Mouse (Mus musculus): ENCODE results near the gene Tbc1d16. TPM values are rescaled to one million over a fixed set of nuclear protein-coding genes. Genes with fewer than 3 reads are reported as not detected.

Gene Tbc1d16
- polyA plus RNA-seq, 1 experiment, result 1.2 TPM

- Histone ChIP-seq H3K4me3 (replicated peaks; ENCODE audit: control insufficient read depth, low read depth, low read length) (no peak overlapping the region), H3K27ac (ENCODE audit: control insufficient read depth, insufficient read depth, low read depth, low read length, poor library complexity) (no peak overlapping the region), H3K4me1 (ENCODE audit: control insufficient read depth, insufficient read depth, low read length) (peaks cover 8% of the 10 kb centered on the region)
- 81% methylated on average over 7 of the region's 7 CpGs for WGBS
- TF ChIP-seq POLR2A (IDR thresholded peaks at IDR 0.05; ENCODE audit: borderline replicate concordance, control insufficient read depth, low read depth, low read length), result no peak
- no peak for TF ChIP-seq CTCF (IDR thresholded peaks at IDR 0.05; ENCODE audit: control insufficient read depth, insufficient read depth, low read length)
Measured at GRCm38 (mm10) chr11:119163734-119163992, 64.6 kb downstream of the Tbc1d16 start.

GRCm38 (mm10) chr11:119162959-119163733 is 65.2 kb downstream of the Tbc1d16 start:
- H3K4me3 ChIP-seq (replicated peaks; ENCODE audit: control insufficient read depth, low read depth, low read length), result no peak overlapping the region
- no peak for TF ChIP-seq POLR2A (IDR thresholded peaks at IDR 0.05; ENCODE audit: borderline replicate concordance, control insufficient read depth, low read depth, low read length)
- no peak for TF ChIP-seq CTCF (IDR thresholded peaks at IDR 0.05; ENCODE audit: control insufficient read depth, insufficient read depth, low read length)
- no peak overlapping the region for H3K27ac ChIP-seq (ENCODE audit: control insufficient read depth, insufficient read depth, low read depth, low read length, poor library complexity)
- 36% methylated on average over 22 of the region's 22 CpGs for WGBS
- peaks cover 8% of the 10 kb centered on the region for H3K4me1 ChIP-seq (ENCODE audit: control insufficient read depth, insufficient read depth, low read length)

- no peak overlapping the region for H3K4me3 ChIP-seq (replicated peaks; ENCODE audit: control insufficient read depth, low read depth, low read length)
- peaks cover 8% of the 10 kb centered on the region for H3K4me1 ChIP-seq (ENCODE audit: control insufficient read depth, insufficient read depth, low read length)
- TF ChIP-seq POLR2A (IDR thresholded peaks at IDR 0.05; ENCODE audit: borderline replicate concordance, control insufficient read depth, low read depth, low read length), result no peak
- no peak for TF ChIP-seq CTCF (IDR thresholded peaks at IDR 0.05; ENCODE audit: control insufficient read depth, insufficient read depth, low read length)
- 42% methylated on average over 2 of the region's 2 CpGs for WGBS
- H3K27ac ChIP-seq (ENCODE audit: control insufficient read depth, insufficient read depth, low read depth, low read length, poor library complexity), result no peak overlapping the region
Measured at GRCm38 (mm10) chr11:119161665-119162064, 66.6 kb downstream of the Tbc1d16 start.

GRCm38 (mm10) chr11:119160050-119160449 is 68.2 kb downstream of the Tbc1d16 start:
- Histone ChIP-seq H3K4me1 (ENCODE audit: control insufficient read depth, insufficient read depth, low read length) (peaks cover 5% of the 10 kb centered on the region), H3K27ac (ENCODE audit: control insufficient read depth, insufficient read depth, low read depth, low read length, poor library complexity) (no peak overlapping the region), H3K4me3 (replicated peaks; ENCODE audit: control insufficient read depth, low read depth, low read length) (no peak overlapping the region)
- WGBS, result 73% methylated on average over 5 of the region's 5 CpGs
- TF ChIP-seq CTCF (IDR thresholded peaks at IDR 0.05; ENCODE audit: control insufficient read depth, insufficient read depth, low read length) (no peak), POLR2A (IDR thresholded peaks at IDR 0.05; ENCODE audit: borderline replicate concordance, control insufficient read depth, low read depth, low read length) (no peak)

- WGBS, result 72% methylated on average over 11 of the region's 11 CpGs
- Histone ChIP-seq H3K27ac (ENCODE audit: control insufficient read depth, insufficient read depth, low read depth, low read length, poor library complexity) (no peak overlapping the region; the same call in 1 of the 2 replicates), H3K4me3 (replicated peaks; ENCODE audit: control insufficient read depth, low read depth, low read length) (no peak overlapping the region), H3K4me1 (ENCODE audit: control insufficient read depth, insufficient read depth, low read length) (peaks cover 4% of the 10 kb centered on the region)
- TF ChIP-seq POLR2A (IDR thresholded peaks at IDR 0.05; ENCODE audit: borderline replicate concordance, control insufficient read depth, low read depth, low read length) (no peak), CTCF (IDR thresholded peaks at IDR 0.05; ENCODE audit: control insufficient read depth, insufficient read depth, low read length) (no peak)
Measured at GRCm38 (mm10) chr11:119159496-119159895, 68.8 kb downstream of the Tbc1d16 start.

- 76% methylated on average over 20 of the region's 20 CpGs for WGBS
- no peak overlapping the region for H3K27ac ChIP-seq (ENCODE audit: control insufficient read depth, insufficient read depth, low read depth, low read length, poor library complexity)
- no peak for TF ChIP-seq POLR2A (IDR thresholded peaks at IDR 0.05; ENCODE audit: borderline replicate concordance, control insufficient read depth, low read depth, low read length)
- TF ChIP-seq CTCF (IDR thresholded peaks at IDR 0.05; ENCODE audit: control insufficient read depth, insufficient read depth, low read length), result no peak
- no peak overlapping the region for H3K4me3 ChIP-seq (replicated peaks; ENCODE audit: control insufficient read depth, low read depth, low read length)
- H3K4me1 ChIP-seq (ENCODE audit: control insufficient read depth, insufficient read depth, low read length), result no peaks in the 10 kb centered on the region; the same call in none of the 2 replicates
Measured at GRCm38 (mm10) chr11:119157377-119158189, 70.7 kb downstream of the Tbc1d16 start.

GRCm38 (mm10) chr11:119156481-119157254 is 71.6 kb downstream of the Tbc1d16 start:
- H3K4me3 ChIP-seq (replicated peaks; ENCODE audit: control insufficient read depth, low read depth, low read length), result no peak overlapping the region
- no peak overlapping the region for H3K27ac ChIP-seq (ENCODE audit: control insufficient read depth, insufficient read depth, low read depth, low read length, poor library complexity)
- WGBS, result 90% methylated on average over 24 of the region's 24 CpGs
- TF ChIP-seq CTCF (IDR thresholded peaks at IDR 0.05; ENCODE audit: control insufficient read depth, insufficient read depth, low read length), result no peak
- no peak for TF ChIP-seq POLR2A (IDR thresholded peaks at IDR 0.05; ENCODE audit: borderline replicate concordance, control insufficient read depth, low read depth, low read length)
- no peaks in the 10 kb centered on the region; the same call in 1 of the 2 replicates for H3K4me1 ChIP-seq (ENCODE audit: control insufficient read depth, insufficient read depth, low read length)
